Mouse (Mus musculus) kidney, adult 18-20 months (tissue): ENCODE results near the gene Timm23.
A peak's percentile ranks its signal among the peaks of the same experiment; 100 is the strongest.
"Not testable (repeated sequence)": the region's sequence is repeated elsewhere in the genome, so short reads cannot be mapped to it uniquely, and the experiment has no call there.

Experiments used
- DNase-seq: peaks from one replicate; pipeline ENCODE4 v3.0.0; 2021

Gene Timm23

DNA sequence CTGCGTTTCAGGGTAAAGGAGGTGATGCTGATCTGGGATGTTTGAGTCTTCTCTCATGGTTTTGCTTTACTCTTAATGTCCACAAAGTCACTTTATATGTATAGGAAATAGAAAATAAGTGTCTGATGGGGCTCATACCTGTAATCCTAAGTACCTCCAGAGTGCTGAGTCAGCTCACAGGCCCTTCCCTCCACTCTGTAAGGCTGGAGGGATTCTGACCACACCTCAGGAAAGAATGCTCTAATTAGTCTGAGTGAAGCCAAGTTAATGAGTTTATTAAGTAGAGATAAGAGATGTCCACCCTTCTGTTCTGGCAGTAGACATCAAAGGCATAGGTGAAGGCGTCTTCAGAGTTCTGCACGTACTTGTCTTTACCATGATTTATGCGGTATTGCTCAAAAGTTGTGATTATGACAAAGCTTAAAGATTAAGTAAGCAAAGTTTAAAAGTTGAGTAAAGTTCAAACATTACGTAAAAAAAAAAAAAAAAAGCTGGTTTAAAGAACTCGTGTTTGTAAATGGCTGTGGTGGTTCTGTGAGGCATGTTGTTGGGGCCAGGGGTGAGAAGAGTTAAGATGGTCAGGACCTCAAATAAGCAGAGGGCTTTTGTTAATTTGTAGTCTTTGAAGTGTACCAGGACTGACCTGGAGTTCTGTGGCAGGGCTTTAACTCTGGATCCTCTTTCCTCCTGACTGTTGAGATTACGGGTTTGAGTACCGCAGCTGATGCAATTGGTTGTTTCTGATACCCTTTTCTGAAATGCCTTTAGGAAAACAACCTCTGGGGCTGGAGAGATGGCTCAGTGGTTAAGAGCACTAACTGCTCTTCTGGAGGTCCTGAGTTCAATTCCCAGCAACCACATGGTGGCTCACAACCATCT lies 37.3 kb downstream of the Timm23 start:
- DNase-seq: no peak

DNA sequence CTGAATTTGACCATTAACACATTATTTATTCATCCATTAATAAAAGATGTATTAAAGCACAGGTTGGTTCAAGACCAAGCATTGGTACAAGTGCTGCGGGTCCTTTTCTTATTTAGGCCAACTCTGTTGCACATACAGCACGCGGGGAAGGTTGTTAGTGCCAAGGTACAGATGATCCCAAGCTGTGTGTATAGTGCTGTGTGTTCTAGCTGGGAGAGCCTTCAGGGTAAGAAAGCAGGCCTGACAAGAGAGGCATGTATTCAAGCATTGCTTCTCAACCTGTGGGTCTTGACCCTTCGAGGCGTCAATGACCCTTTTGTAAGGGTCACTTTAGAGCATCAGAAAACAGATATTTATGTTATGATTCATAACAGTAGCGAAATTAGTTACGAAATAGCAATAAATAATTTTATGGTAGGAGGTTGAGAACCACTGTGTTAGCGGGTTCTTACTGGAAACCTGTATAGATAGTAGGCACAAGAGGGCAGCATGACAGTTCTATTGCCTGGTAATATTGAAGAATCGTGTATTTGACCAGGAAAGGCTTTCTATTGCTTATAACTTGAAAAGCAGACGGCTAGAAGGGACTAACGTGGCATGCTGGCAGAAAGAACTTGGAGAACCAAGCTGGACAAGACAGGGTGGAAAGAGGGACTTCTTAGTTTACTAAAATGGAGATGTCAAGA lies 38.4 kb downstream of the Timm23 start:
- DNase-seq: no peak

DNA sequence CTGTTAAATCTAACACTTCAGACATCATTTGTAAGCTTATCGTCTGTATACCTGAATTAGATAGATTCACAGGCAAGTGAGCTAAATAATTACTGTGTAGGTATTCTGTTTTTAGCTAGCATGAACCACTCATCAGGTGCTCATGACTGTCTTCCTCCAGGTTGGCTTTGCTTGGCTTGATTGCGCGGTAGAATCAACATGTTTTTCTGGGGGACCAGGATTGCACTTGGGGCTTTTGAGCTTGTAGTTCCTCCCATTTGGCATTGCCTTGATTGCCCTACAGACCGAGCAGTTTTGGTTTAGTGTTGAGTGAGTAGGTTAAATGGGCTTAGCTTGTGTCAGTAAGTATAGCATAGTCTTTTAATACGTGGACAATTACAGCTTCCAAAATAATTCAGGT lies 39.5 kb downstream of the Timm23 start:
- no peak for DNase-seq

DNA sequence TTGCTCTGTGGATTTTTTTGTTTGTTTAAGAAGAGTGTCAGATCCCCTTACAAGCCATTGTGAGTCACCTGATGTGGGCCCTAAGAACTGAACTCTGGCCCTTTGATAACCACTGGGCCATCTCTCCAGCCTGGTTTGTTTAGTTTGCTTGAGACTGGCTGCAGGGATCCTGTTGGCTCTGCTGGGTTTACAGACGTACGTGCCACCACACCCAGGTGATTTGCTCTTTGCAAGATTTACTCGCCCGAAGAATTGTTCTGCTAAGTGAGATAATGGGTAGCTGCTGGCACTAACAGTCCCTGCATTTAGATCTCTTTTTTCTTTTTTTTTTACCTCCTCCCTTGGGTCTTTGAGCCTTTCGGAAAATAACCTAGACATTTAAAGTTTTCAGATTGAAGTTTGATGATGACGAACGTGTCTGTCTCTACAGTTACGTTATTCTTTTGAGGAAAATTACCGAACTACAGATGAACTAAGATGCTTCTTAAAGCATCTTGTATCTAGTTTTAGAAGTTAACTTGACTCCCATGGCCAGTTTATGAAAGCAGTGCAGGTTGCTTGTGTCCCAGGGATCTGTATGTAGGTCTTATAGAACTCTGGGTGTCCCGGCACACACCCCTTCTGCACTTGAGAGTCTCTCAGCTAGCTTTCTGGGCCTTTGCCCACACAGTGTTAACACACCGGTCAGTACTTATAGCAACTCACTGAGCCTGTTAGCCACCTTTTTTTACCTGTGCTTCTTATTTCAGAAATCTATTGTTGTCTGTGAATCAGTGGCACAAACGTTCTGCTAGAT lies 40.4 kb downstream of the Timm23 start:
- DNase-seq: no peak

DNA sequence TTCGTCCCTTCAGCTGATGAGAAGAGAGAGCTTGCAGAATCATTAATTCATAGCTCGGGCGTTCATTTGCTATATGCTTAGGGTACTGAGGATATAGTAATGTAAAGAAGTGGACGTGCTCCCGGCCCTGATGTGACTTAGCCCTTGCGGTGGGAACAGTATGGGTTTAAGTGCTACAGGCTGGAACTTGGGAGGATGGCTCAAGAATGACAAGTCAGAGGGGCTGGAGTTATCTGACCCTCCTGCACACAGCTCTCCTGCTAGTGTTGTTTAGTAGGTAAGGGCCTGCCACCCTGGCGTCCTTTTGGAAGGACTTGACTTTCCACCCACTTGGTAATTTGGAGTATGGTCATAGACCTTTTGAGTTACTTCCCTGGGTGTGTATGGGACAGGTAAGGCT lies 41.1 kb downstream of the Timm23 start:
- DNase-seq: peak; percentile 25

DNA sequence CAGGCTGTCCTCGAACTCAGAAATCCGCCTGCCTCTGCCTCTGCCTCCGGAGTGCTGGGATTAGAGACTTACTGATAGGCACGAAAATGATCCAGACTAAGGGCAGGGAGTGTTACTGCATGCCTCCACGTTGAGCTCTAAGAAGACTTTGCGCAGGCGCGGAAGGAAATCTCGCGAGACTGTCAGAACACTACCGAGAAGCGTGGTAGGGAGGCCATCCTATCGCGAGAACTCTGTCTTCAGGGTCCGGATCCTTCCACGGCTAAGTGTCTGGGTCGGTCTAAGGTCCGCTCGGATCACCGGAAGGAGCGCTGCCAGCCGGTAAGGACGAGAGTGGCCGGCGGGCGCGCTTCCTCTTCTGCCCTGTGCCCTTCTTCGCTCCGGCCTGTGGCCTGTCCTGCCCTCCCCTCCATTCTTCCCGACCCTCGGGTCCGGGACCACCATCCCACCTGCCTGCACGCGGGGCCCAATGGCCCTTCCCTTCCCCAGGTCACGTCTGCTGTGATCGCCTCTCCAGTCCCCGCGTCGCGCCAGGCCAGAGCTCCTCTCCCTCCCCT lies 41.9 kb downstream of the Timm23 start, which contains the start of gene Ncoa4:
Gene Ncoa4, plus strand, starts transcription at position 176 of the 557 bp plus-strand sequence.
- DNase-seq: peak; percentile 99

DNA sequence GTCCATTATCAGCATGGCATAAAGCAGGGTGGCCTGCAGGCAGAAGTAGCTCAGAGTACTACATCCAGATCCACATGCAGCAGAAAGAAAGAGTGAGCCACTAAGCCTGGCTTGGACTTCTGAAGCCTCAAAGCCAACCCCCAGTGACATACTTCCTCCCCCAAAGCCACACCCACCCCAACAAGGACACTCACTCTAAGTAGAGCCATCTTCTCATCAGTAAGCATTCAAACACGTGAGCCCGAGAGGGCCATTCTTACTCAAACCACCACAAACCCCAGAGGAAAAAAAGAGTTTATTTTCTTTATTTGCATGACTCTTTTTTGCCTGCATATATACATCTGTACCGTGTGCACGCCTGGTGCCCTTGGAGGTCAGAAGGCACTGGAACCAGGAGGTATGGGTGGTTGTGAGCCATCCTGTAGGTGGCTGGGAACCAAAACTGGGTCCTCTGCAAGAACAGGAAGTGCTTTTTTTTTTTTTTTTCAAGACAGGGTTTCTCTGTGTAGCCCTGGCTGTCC lies 42.5 kb downstream of the Timm23 start:
- DNase-seq: no peak

DNA sequence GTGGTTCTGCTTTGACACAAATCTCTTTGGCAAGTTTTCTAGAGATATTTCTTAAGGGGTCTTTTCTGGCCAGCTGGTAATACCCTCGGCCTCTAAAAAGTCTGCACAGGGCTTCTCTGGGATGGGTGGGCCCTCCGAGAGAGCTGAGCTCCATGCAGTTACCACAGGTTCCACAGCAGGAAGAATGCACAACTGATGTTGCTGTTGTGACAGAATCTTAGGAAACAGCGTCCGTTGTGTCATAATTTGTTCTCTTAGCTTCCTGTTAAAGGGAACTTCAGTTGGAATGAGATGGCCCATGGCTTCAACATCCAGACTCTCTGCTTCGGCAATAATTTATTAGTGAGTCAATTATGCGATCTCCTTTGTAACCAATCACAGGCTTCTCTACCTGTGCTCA lies 46.9 kb downstream of the Timm23 start:
- DNase-seq: no peak

DNA sequence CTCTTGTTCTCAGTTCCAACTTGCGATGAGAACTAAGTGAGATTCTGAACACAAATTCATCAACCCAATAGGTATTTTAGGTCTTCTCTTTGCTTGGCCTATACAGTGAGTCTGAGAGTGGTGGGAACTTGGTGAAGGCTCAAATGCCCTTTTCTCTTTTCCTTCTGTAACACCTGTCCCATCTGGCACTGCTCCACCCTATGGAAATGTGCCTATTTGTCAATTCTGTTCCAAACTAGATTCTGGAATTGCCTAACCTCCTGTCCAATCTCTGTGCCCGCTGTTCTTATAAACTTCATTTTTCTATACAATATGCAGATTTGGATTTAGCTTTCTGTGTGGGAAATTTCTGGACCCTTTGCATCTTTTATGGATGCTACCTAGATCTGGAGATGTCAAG lies 48.5 kb downstream of the Timm23 start:
- no peak for DNase-seq

DNA sequence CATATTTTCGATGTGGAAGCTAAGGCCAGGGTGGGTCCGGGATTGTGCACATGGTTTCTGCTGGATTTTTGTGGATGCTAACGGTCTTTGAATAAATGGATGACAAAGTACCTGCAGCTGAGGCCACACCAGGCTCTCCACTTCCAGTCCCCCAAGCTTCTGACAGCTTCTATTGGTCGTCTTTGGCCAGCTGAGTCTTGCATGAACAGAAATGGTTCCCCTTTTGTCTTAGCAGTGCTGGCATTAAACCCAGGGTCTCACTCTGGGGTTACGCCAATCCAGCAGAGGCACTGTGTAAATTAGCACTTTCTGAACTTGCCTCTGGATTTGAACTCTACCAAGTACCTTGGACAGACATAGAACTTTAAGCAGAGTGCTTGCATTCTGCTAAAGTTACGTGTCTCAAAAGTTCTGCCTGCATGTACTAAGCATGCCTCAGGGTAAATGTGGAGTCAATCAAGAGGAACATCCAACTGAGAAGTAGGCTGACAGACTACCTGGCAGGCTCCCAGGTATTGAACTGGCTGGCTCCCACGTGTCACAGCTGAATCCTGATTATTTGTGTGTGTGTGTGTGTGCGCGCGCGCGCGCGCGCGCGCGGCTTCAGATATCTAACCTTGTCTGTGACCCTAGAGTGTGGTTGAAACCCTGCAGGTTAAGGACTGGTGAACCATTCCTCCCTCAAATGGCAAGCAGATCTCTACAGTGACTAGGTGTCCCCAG lies 49.3 kb downstream of the Timm23 start:
- no peak for DNase-seq

DNA sequence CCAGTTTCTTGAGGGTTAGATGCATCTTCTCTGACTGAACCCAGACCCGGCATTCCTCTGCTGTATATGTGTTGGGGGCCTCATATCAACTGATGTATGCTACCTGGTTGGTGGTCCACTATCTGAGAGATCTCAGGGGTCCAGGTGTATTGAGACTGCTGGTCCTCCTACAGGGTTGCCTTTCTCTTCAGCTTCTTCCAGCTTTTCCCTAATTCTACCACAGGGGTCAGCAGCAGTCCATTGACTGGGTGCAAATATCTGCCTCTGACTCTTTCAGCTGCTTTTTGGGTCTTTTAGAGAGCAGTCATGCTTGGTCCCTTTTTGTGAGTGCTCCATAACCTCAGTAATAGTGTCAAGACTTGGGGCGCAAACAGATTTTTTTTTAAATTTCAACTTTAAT lies 50.8 kb downstream of the Timm23 start:
- no peak for DNase-seq

DNA sequence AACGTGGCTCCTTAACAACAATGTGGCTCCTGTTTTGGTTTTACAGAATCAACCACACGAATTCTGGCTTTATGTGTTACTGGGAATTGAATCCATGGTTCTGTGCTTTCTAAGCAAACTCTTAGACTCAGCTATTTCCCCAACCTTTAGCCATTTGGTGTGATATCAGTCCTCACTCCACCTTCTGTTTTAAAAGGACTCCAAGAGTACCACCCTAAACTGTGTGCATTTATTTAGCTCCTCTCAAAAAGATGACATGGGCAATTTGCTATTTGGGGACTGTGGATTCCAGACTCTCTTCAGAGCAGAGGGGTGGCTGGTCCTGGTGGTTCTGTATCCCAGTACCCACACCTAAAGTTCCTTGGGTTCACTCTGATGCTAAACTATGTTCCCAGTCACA lies 55.1 kb downstream of the Timm23 start:
- DNase-seq: no peak

DNA sequence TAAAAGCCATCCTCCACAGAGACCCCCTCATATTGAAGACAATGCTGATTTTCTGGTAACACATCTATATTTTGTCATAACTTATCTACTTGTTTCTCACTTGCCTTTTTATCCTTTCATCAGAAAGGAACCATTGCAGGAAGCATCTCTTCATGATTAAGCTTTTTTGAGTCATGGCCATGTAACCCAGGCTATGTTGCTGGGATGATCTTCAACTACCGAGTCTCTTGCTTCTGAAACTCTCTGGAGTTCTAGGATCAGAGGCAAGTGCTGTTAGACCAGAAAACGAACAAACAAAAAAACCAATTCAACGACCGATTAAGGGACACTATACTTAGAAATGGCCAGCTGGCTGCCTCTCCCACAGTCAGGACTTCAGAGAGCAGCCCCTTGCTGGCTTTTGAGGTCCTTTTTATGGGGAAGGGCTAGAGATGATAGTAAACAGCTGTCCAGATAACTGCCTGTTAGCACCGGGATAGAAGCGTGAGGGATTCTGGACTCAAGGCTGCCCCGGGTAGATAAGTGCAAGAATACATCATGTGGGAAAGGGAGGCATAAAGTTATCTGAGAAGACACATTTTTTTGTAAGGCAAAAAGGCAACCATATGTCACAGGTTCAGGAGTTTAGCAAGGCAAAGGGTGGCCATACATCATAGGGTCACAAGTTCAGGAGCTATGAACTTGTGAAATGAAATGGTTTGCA lies 55.7 kb downstream of the Timm23 start:
- no peak for DNase-seq

DNA sequence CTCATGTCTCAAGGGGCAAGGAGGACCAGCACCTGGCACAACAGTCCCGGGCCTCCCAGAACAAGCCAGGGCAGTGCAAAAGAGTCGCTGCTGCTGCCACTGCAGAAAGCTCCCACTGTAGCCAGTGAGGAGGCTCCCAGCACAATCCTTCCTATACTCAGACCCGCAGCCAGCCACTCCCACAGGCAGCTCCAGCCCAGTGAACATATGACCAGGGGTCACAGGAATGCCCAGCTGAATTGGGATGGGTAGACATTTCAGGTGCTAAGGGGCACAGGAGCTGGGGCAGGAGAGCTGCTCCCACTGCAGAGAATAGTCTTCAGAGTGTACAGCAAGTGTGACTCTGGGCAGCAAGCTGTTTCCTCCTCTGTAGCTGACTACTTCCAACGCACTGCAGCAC lies 56.3 kb downstream of the Timm23 start:
- DNase-seq: no peak

DNA sequence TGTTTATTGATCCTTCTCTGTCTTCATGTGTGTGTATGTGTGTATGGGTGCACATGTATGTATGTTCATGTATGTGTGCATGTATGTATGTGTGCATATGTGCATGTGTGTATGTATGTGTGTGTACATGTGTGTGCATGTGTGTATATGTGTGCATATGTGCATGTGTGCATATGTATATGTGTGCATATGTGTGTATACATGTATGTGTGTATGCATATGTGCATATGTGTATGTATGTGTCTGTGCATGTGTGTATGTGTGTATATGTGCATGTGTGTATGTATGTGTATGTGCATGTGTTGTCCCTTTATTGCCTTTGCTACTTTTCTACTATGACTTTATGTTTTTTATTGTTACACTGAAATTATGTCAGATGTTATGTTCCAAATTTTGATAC lies 57.0 kb downstream of the Timm23 start:
- DNase-seq: no peak

DNA sequence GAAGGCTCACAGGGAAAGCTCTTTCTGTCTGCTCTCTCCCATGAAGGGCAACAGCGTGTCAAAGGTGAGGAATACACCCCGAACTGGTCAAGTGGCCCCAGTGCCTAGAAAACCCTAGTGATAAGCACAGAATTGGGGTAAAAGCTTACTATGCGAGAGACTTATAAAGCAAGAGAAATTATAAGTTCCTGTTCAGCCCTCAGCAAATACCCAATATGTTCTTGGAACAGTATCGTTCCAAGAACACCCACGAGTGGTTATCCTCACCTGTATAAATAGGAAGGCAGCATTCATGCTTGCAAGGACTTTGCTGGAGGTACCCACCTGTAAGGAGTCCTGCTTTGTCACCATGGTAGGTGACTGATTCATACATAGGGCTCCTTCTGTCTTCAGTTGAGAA lies 60.0 kb downstream of the Timm23 start, which contains the start of gene Msmb:
Gene Msmb, plus strand, starts transcription at position 301 of the 400 bp plus-strand sequence.
- no peak for DNase-seq

DNA sequence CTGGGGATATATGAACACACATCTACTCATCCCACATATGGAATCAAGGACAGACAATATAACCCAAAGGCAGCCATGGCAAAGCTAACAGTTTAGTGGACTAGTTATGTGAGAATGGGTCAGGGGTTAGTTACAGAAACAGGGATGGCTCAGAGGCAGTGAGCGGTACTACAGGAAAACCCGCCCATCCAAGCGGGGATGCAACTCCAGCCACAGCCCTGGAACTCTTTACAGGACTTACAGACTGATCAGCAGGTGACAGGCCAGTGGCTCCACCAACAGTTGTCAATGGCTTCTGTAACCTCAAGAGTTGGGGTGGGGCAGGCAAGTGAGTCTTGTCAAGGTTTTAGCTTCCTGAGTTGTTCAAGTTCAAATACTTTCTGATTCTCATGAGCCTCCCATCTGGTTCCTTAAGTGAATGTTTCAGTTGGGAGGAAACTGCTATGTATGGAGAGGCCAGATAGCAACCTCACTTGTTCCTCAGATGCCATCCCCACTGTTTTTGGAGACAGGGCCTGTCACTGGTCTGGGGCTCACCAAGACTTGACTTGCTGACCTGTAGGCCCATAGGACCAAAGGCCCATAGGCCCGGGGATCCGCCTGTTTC lies 61.2 kb downstream of the Timm23 start:
- no peak for DNase-seq

DNA sequence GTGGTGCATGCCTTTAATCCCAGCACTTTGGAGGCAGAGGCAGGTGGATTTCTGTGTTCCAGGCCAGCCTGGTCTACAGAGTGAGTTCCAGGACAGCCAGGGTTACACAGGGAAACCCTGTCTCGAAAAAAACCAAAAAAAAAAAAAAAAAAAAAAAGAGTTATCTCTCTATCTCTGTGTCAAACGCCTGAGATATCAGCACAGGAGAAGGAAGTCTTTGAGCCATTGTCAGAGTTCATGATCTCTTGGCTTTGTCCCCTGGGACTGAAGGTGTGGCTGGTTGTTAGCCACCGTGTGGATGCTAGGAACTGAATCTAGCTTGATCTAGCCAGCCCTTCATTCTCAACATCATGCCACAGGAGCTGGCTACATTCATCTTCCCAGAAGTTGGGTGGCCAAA lies 65.2 kb downstream of the Timm23 start:
- DNase-seq: not testable (repeated sequence)

DNA sequence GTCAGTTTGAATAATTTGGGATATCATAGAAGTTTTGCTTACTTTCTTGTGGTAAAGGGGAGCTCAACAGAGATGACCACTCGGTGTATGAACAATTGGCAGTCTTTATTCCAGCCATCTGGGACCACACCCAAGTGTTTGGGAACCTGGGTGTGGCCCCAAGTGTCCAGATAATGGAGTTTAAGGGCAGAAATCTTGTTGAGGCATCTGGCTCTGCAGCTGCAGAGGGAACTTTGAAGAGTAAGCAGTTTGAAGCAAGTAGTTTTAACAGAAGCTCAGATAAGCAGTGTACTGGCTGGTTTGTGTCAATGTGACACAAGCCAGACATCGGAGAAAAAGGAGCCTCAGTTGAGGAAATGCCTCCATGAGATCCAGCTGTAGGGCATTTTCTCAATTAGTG lies 67.4 kb downstream of the Timm23 start:
- no peak for DNase-seq

DNA sequence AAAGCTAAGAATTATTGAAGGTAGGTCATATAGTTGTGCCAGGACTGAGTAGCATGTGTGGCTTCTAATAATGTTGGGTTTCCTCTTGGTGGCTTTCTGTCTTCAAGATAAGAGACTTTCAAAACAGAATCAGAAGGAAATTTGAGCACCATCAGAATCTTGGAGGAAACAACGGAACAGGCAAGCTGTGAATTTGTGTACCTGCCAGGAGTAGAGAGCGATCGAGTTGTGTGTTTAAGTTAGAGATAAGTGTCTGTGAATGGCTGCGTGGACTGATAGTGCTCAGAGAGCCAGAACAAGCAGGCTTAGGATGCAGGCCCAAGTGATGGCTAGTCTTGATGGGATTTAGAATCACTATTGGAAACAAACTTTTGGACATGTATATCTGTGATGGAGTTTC lies 69.9 kb downstream of the Timm23 start:
- DNase-seq: no peak
